In the genomic region with DNA sequence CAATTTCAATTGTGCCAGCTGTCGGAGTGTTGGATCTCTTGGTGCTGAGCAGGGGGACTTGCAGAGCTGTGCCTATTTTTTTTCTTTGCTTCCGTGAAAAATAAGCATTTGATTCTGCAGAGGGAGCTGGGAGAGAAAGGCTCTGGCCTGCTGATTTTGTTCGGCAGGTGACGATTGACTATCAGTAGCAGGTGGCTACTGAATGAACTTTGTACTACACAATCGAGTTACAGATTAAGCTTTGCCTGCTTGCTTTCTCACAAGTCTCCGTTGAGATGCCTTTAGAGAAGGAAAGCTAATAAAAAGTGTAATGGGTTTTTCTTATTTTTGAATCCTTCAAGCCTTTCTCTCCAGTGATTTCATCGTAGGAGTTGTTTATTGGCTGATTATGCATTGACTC, we compare ENCODE assay signal across 39 mouse cellular contexts. TPM values are rescaled to one million over a fixed set of nuclear protein-coding genes. Genes with fewer than 3 reads are reported as not detected.
A peak's percentile ranks its signal among the peaks of the same experiment; 100 is the strongest.
DNase-seq lines count a peak whose midpoint lies in the region; ATAC-seq and TF ChIP-seq lines count a peak whose summit lies in the region.
"Had no signal": no experiment of that assay in that cellular context is flagged by ENCODE, and none has a peak within 500 bp of the region (broad histone marks: within the 10 kb centered on the region; RNA-seq: fewer than 3 reads in every experiment).

No protein-coding gene starts in this region.

- H3K9ac ChIP-seq in forebrain, postnatal 0 days: no peak overlapping the region
- H3K9ac ChIP-seq: embryonic facial prominence, embryonic 13.5 days; heart, embryonic 12.5 days; hindbrain, embryonic 13.5 days; lung, embryonic 15.5 days; midbrain, embryonic 15.5 days; neural tube, embryonic 15.5 days had no signal

- no peak overlapping the region for H3K27ac ChIP-seq in forebrain, postnatal 0 days (ENCODE audit: low read depth, low read length)
- no peak overlapping the region for H3K27ac ChIP-seq in forebrain, embryonic 10.5 days
- H3K27ac ChIP-seq: embryonic facial prominence, embryonic 13.5 days; heart, adult 2 months; hindbrain, embryonic 13.5 days; layer of hippocampus, adult 2 months; lung, embryonic 15.5 days; midbrain, embryonic 10.5 days; midbrain, embryonic 15.5 days; neural tube, embryonic 15.5 days had no signal

- no peak for TF ChIP-seq CTCF in forebrain, postnatal 0 days (IDR thresholded peaks at IDR 0.05; ENCODE audit: low read depth)

- H3K4me1 ChIP-seq in forebrain, postnatal 0 days (ENCODE audit: insufficient read depth): no peaks in the 10 kb centered on the region
- H3K4me1 ChIP-seq in forebrain, embryonic 10.5 days: no peaks in the 10 kb centered on the region
- H3K4me1 ChIP-seq: embryonic facial prominence, embryonic 13.5 days; heart, embryonic 12.5 days; hindbrain, embryonic 13.5 days; lung, embryonic 15.5 days; midbrain, embryonic 10.5 days; midbrain, embryonic 15.5 days; neural tube, embryonic 15.5 days had no signal

- WGBS in forebrain, postnatal 0 days: 61% methylated on average over 7 of the region's 7 CpGs
- 82% methylated on average over 7 of the region's 7 CpGs for WGBS in forebrain, embryonic 10.5 days

- H3K4me2 ChIP-seq in forebrain, postnatal 0 days (ENCODE audit: low read depth): no peak overlapping the region
- H3K4me2 ChIP-seq: embryonic facial prominence, embryonic 13.5 days; heart, embryonic 12.5 days; hindbrain, embryonic 13.5 days; lung, embryonic 15.5 days; midbrain, embryonic 15.5 days; neural tube, embryonic 15.5 days had no signal

- no peaks in the 10 kb centered on the region for H3K9me3 ChIP-seq in forebrain, postnatal 0 days (ENCODE audit: low read length)
- H3K9me3 ChIP-seq in forebrain, embryonic 10.5 days: no peaks in the 10 kb centered on the region
- H3K9me3 ChIP-seq: embryonic facial prominence, embryonic 13.5 days; heart, embryonic 12.5 days; hindbrain, embryonic 13.5 days; lung, embryonic 15.5 days; midbrain, embryonic 10.5 days; midbrain, embryonic 15.5 days; neural tube, embryonic 15.5 days had no signal

- peak; percentile 32 for DNase-seq in forebrain, postnatal 0 days
- DNase-seq in forebrain, embryonic 10.5 days (ENCODE audit: extremely low spot score, low spot score): no peak
- peak; percentile 8 for DNase-seq in layer of hippocampus, adult 9-10 months (ENCODE audit: low spot score)
- DNase-seq in layer of hippocampus, postnatal 36 days: no peak
- peak; percentile 10 for DNase-seq in brain, embryonic 18.5 days (ENCODE audit: low read depth, low spot score)
- peak; percentile 8 for DNase-seq in telencephalon, adult 2 months (ENCODE audit: low read depth, low spot score)
- DNase-seq in testis, postnatal 14 days (ENCODE audit: low spot score): no peak
- DNase-seq: adrenal gland, adult 2 months; adrenal gland, postnatal 36 days; cerebellum, adult 11 months; cerebellum, adult 9-10 months; gastrocnemius, postnatal 25 days; heart, adult 2 months; heart, postnatal 4 days; kidney, postnatal 14 days; liver; retina, postnatal 1 day; right cerebral cortex, postnatal 25 days; spleen, adult 18-20 months had no signal

- no peak overlapping the region for H3K4me3 ChIP-seq in forebrain, postnatal 0 days (ENCODE audit: low read depth, low read length)
- H3K4me3 ChIP-seq in forebrain, embryonic 10.5 days: no peak overlapping the region
- H3K4me3 ChIP-seq: embryonic facial prominence, embryonic 13.5 days; heart, adult 2 months; heart, embryonic 12.5 days; hindbrain, embryonic 13.5 days; layer of hippocampus, adult 2 months; lung, embryonic 15.5 days; midbrain, embryonic 10.5 days; midbrain, embryonic 15.5 days; neural tube, embryonic 15.5 days had no signal

- ATAC-seq in forebrain, postnatal 0 days: peak; percentile 62
- ATAC-seq: activated CD4-positive, CD25-positive, alpha-beta regulatory T cell, adult 4 months; forebrain, embryonic 16.5 days; midbrain, embryonic 15.5 days had no signal

- no peaks in the 10 kb centered on the region for H3K36me3 ChIP-seq in forebrain, postnatal 0 days (ENCODE audit: insufficient read depth)
- no peaks in the 10 kb centered on the region for H3K36me3 ChIP-seq in forebrain, embryonic 10.5 days (replicated peaks)
- H3K36me3 ChIP-seq: embryonic facial prominence, embryonic 13.5 days; heart, embryonic 12.5 days; hindbrain, embryonic 13.5 days; lung, embryonic 15.5 days; midbrain, embryonic 10.5 days; midbrain, embryonic 15.5 days; neural tube, embryonic 15.5 days had no signal

- H3K27me3 ChIP-seq in forebrain, postnatal 0 days (ENCODE audit: insufficient read depth, low read length): no peaks in the 10 kb centered on the region
- H3K27me3 ChIP-seq in forebrain, embryonic 10.5 days (ENCODE audit: poor library complexity, severe bottlenecking): no peaks in the 10 kb centered on the region
- H3K27me3 ChIP-seq: CH12.LX; embryonic facial prominence, embryonic 13.5 days; heart, embryonic 12.5 days; hindbrain, embryonic 13.5 days; lung, embryonic 15.5 days; midbrain, embryonic 15.5 days; neural tube, embryonic 15.5 days had no signal

RNA-seq across cellular contexts. Expression of gene Wdr49, which starts 6.8 kb away (rescaled TPM):
- 0.95 and 1.0 TPM in 2 replicates for total RNA-seq in forebrain, postnatal 0 days (2014; rRNA removed)
- 0.19 and 0.36 TPM in 2 replicates for polyA plus RNA-seq in forebrain, postnatal 0 days (2015; fragmentation: Nextera tagmentation; extraction: Ambion mirVana)
- not detected in 2 replicates for polyA plus RNA-seq in forebrain, embryonic 10.5 days (2016; fragmentation: Nextera tagmentation; extraction: Ambion mirVana)
- under 1 TPM; 0.73 to 0.77 TPM for total RNA-seq in layer of hippocampus, postnatal 36 days (2021)
- total RNA-seq: adrenal gland, adult 2 months; adrenal gland, postnatal 36 days; CH12.LX; common myeloid progenitor, adult 5-6 weeks; ES-E14; gastrocnemius, adult 18-20 months; gastrocnemius, postnatal 25 days; heart, adult 2 months; heart, postnatal 4 days; megakaryocyte progenitor cell, adult 5-6 weeks had no signal
- polyA plus RNA-seq: activated CD4-positive, CD25-positive, alpha-beta regulatory T cell, adult 4 months; adrenal gland, adult 2 months; C2C12; embryonic facial prominence, embryonic 13.5 days; forebrain, embryonic 11.5 days; forebrain, embryonic 16.5 days; heart, adult 2 months; heart, embryonic 12.5 days; heart, postnatal 0 days; limb, embryonic 11.5 days; liver, embryonic 16.5 days; lung, embryonic 15.5 days; midbrain, embryonic 10.5 days had no signal

Comparison
In these comparisons a context has a peak if more than half of its experiments do, and no peak if none do; other contexts are left out.
1. DNase-seq: peak in forebrain, postnatal 0 days (single experiment), layer of hippocampus, adult 9-10 months (single experiment), brain, embryonic 18.5 days (single experiment) and telencephalon, adult 2 months (single experiment); none in forebrain, embryonic 10.5 days (single experiment), layer of hippocampus, postnatal 36 days (0 of 2) and testis, postnatal 14 days (single experiment).